Mouse (Mus musculus) liver, adult 2 months (tissue): ENCODE results near the gene Gm49384. TPM values are rescaled to one million over a fixed set of nuclear protein-coding genes. Genes with fewer than 3 reads are reported as not detected.

ENCODE experiments used
- DNase-seq: peaks from one replicate; pipeline ENCODE4 v3.0.0-alpha.2; 2011; ENCODE audit warnings: low read depth, low spot score; ENCODE audit errors: extremely low read depth
- H3K27ac ChIP-seq: fragments of 200-500 bp; replicated peaks from 2 replicates; pipeline ENCODE4 v1.5.1; 2012; ENCODE audit warnings: low read depth, mild to moderate bottlenecking, control low read depth, inconsistent platforms, low read length; ENCODE audit not compliant: insufficient read depth
- H3K27me3 ChIP-seq: fragments of 200-500 bp; 2 replicates; pipeline ENCODE4 v1.6.1; 2012; ENCODE audit warnings: mild to moderate bottlenecking, moderate library complexity, low read length, inconsistent platforms; ENCODE audit not compliant: control insufficient read depth, insufficient read depth
- H3K36me3 ChIP-seq: fragments of 200-500 bp; 2 replicates; pipeline ENCODE4 v1.6.1; 2012; ENCODE audit warnings: low read length, inconsistent platforms; ENCODE audit not compliant: control insufficient read depth, insufficient read depth
- H3K4me1 ChIP-seq: fragments of 200-500 bp; 2 replicates; pipeline ENCODE4 v1.6.1; 2011; ENCODE audit warnings: low read length; ENCODE audit not compliant: control insufficient read depth, insufficient read depth
- H3K4me3 ChIP-seq: fragments of 200-500 bp; 2 replicates; pipeline ENCODE4 v1.5.1; 2011; ENCODE audit warnings: low read depth, mild to moderate bottlenecking, control low read depth, low read length, moderate library complexity; ENCODE audit not compliant: insufficient read depth
- H3K79me2 ChIP-seq: fragments of 200-500 bp; 2 replicates; pipeline ENCODE4 v1.6.1; 2012; ENCODE audit warnings: inconsistent platforms, mild to moderate bottlenecking, low read length, moderate library complexity; ENCODE audit not compliant: control insufficient read depth, insufficient read depth
- H3K9ac ChIP-seq: fragments of 200-500 bp; 2 replicates; pipeline ENCODE4 v1.6.1; 2012; ENCODE audit warnings: low read depth, mild to moderate bottlenecking, control low read depth, inconsistent platforms, low read length
- CTCF ChIP-seq: fragments of 200-500 bp; IDR thresholded peaks from 2 replicates; pipeline ENCODE4 v1.5.1; 2011; ENCODE audit warnings: low read depth, low read length, control low read depth
- POLR2A ChIP-seq: fragments of 200-500 bp; IDR thresholded peaks from 2 replicates; pipeline ENCODE4 v1.6.1; 2011; ENCODE audit warnings: low read length, control low read depth; ENCODE audit not compliant: insufficient read depth; ENCODE audit errors: extremely low read depth
- WGBS: fragments of 180-500 bp; shearing (Covaris S2); methylation state at CpG from one replicate; pipeline ENCODE4 v1.1.7; 2018; 5-methylcytosine and 5-hydroxymethylcytosine counted together
- polyA plus RNA-seq: library from polyadenylated mRNA; depleted of rRNA; stranded (reverse); fragments of >200 nt; gene quantifications from 2 replicates; pipeline ENCODE4 v1.2.3, GENCODE M21; 2012; rRNA removed
- total RNA-seq: library from RNA; depleted of rRNA; stranded (reverse); fragments of >200 nt; gene quantifications from 2 replicates; pipeline ENCODE4 v1.2.3, GENCODE M21; 2014; rRNA removed

The Gm49384 gene
- total and polyA plus RNA-seq, 2 experiments: 0.87 to 0.92 TPM

- WGBS: 80% methylated on average over 5 of the region's 5 CpGs
Observed at GRCm38 (mm10) chr12:69147166-69147735, 56.8 kb downstream of the Gm49384 start.

GRCm38 (mm10) chr12:69143460-69143859, 60.6 kb downstream of the Gm49384 start:
- Histone ChIP-seq H3K4me1 (no peaks in the 10 kb centered on the region), H3K36me3 (no peaks in the 10 kb centered on the region), H3K27ac (no peak overlapping the region), H3K27me3 (no peaks in the 10 kb centered on the region), H3K4me3 (no peak overlapping the region), H3K79me2 (no peaks in the 10 kb centered on the region), H3K9ac (no peak overlapping the region)
- no peak for DNase-seq
- WGBS: 82% methylated on average over 6 of the region's 6 CpGs
- no peak for TF ChIP-seq POLR2A
- TF ChIP-seq CTCF: no peak

More at GRCm38 (mm10) chr12:69147166-69147735, 56.8 kb downstream of the Gm49384 start:
- H3K4me3 ChIP-seq: no peak overlapping the region
- no peak overlapping the region for H3K27ac ChIP-seq
- H3K79me2 ChIP-seq: no peaks in the 10 kb centered on the region
- H3K9ac ChIP-seq: no peak overlapping the region
- H3K36me3 ChIP-seq: no peaks in the 10 kb centered on the region
- TF ChIP-seq CTCF (no peak), POLR2A (no peak)
- H3K4me1 ChIP-seq: no peaks in the 10 kb centered on the region
- no peaks in the 10 kb centered on the region for H3K27me3 ChIP-seq
- DNase-seq: no peak

GRCm38 (mm10) chr12:69139841-69140240, 64.2 kb downstream of the Gm49384 start:
- Histone ChIP-seq H3K4me3 (no peak overlapping the region), H3K36me3 (no peaks in the 10 kb centered on the region), H3K27ac (no peak overlapping the region), H3K79me2 (no peaks in the 10 kb centered on the region), H3K27me3 (no peaks in the 10 kb centered on the region), H3K9ac (no peak overlapping the region), H3K4me1 (no peaks in the 10 kb centered on the region)
- DNase-seq: no peak
- TF ChIP-seq CTCF: no peak
- TF ChIP-seq POLR2A: no peak
- WGBS: 85% methylated on average over 7 of the region's 7 CpGs

Other genes starting within 250 kb of the Gm49384 start
- gene Rps29, start 45.1 kb downstream of the Gm49384 start, total RNA-seq: 137 and 202 TPM in 2 replicates
- 779 and 865 TPM in 2 replicates for gene Rps29, start 45.1 kb downstream of the Gm49384 start, polyA plus RNA-seq
- 0.67 TPM in 1 of 2 replicates, not detected in the other for gene Lrr1, start 35.5 kb downstream of the Gm49384 start, total RNA-seq
- gene Lrr1, start 35.5 kb downstream of the Gm49384 start, polyA plus RNA-seq: not detected in 2 replicates
- gene Rpl36al, start 20.2 kb downstream of the Gm49384 start, total RNA-seq: 412 and 466 TPM in 2 replicates
- gene Rpl36al, start 20.2 kb downstream of the Gm49384 start, polyA plus RNA-seq: 129 and 148 TPM in 2 replicates
- gene Mgat2, start 20.1 kb downstream of the Gm49384 start, total RNA-seq: 33.9 and 34.0 TPM in 2 replicates
- gene Mgat2, start 20.1 kb downstream of the Gm49384 start, polyA plus RNA-seq: 15.8 and 16.7 TPM in 2 replicates
- gene Gm49383, start 7.2 kb downstream of the Gm49384 start, total RNA-seq: 2.4 and 3.3 TPM in 2 replicates
- 1.1 and 1.8 TPM in 2 replicates for gene Gm49383, start 7.2 kb downstream of the Gm49384 start, polyA plus RNA-seq
- 0.74 and 1.0 TPM in 2 replicates for gene Dnaaf2, start 5.8 kb downstream of the Gm49384 start, total RNA-seq
- 0.64 and 1.1 TPM in 2 replicates for gene Dnaaf2, start 5.8 kb downstream of the Gm49384 start, polyA plus RNA-seq
- gene Pole2, start 23.9 kb upstream of the Gm49384 start, total RNA-seq: 0.74 and 1.8 TPM in 2 replicates
- 0.24 and 0.36 TPM in 2 replicates for gene Pole2, start 23.9 kb upstream of the Gm49384 start, polyA plus RNA-seq
- gene Klhdc1, start 36.9 kb upstream of the Gm49384 start, total RNA-seq: 0.46 and 0.67 TPM in 2 replicates
- gene Klhdc1, start 36.9 kb upstream of the Gm49384 start, polyA plus RNA-seq: 0.07 and 0.10 TPM in 2 replicates
- gene Klhdc2, start 92.4 kb upstream of the Gm49384 start, total RNA-seq: 40.5 and 43.0 TPM in 2 replicates
- gene Klhdc2, start 92.4 kb upstream of the Gm49384 start, polyA plus RNA-seq: 22.2 TPM in 2 replicates
- gene Nemf, start 152.9 kb upstream of the Gm49384 start, total RNA-seq: 14.6 and 16.0 TPM in 2 replicates
- 1.7 and 2.2 TPM in 2 replicates for gene Nemf, start 152.9 kb upstream of the Gm49384 start, polyA plus RNA-seq
- gene Arf6, start 167.9 kb upstream of the Gm49384 start, total RNA-seq: 40.7 and 48.3 TPM in 2 replicates
- gene Arf6, start 167.9 kb upstream of the Gm49384 start, polyA plus RNA-seq: 62.7 and 66.7 TPM in 2 replicates
- 0.20 and 0.37 TPM in 2 replicates for gene Gm9887, start 168.2 kb upstream of the Gm49384 start, total RNA-seq
- 0.48 and 0.85 TPM in 2 replicates for gene Gm9887, start 168.2 kb upstream of the Gm49384 start, polyA plus RNA-seq